Mouse (Mus musculus): ENCODE results near the gene Snorc. TPM values are rescaled to one million over a fixed set of nuclear protein-coding genes. Genes with fewer than 3 reads are reported as not detected.

The Snorc gene
- total RNA-seq, 2 experiments from 2014 or later, result not detected

DNA sequence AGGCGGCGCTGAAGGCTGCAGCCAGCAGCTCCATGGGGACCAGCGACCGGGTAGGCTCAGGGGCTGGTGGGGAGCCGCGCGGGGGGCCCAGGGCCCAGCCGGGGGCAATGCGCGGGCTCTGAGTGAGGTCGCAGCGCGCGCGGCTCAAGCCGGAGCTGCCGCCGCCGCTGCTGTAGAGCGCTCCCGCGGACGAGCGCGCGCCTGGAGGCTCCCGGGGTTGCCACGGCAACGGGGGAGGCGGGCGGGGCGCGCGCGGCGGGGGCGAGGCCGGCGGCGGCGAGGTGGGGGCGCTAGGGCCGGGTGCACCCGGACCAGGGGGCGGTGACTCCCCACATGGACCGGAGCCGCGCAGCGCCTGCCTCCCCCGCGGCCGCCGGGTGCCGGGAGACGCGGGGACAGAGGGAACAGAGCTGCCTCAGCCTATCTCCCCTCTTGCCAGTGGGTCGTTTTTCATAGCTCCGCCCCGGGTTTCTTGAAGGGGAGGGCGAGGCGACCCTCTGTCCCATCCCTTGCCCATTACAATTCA is 40.2 kb downstream of the Snorc start:
- peak; percentile 58 for DNase-seq (ENCODE audit: low spot score in 2 of 2)

DNA sequence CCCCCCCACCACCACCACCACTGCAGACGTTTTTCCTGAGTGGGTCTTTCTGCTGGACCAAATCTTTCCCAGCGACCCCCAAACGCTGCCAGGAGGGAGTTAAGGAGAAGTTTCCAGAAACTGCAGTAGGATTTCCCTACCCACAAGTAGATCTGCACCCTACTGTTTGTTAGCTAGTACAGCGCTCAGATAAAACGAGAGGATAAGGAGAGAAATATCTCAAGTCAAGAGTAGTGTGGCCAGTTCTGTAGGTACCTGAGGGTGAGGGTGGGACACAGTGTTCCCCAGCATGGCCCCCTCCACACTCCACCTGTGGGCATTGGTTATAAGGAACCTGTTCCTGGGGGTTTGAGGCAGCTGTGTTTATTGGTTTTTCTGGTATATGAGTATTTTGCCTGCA is 40.8 kb downstream of the Snorc start:
- no peak for DNase-seq (ENCODE audit: low spot score in 2 of 2)

DNA sequence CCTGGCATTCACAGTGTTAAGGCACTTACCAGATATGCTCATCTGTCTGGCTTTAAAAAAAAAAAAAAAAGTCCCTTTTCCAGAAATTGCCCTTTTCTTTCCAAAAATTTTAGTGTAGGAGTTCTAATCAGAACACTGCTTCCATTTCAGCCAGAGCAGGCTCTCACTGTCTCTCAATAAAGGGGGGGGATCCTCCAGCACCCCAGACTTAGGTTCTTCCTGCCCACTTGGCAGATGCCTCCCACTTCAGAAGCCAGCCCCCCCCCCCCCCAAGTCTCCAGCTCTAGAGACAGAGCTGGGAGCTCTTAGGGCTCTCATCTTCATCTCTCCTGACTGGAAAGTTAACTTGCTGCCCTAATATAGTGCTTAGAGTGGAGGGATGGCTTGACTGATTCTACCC is 50.4 kb downstream of the Snorc start:
- no peak for DNase-seq (ENCODE audit: low spot score in 2 of 2)

DNA sequence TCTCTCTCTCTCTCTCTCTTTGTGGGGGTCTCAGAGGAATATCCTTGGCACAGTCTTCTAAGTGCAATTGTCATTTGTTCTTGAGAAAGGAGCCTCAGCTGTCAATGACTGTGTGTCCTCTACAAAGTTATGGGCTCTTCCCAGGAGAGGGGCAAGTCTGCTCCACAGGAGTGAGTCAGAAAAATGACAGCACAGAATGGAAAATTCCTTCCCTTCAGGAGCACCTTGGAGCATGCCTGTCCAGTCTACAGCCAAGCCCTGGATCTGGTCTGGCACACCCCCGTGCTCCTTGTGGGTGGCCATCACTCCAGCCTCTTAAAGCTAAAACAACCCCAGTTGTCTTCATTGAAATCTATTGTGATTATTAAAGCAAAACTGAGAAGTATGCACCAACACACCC is 51.5 kb downstream of the Snorc start:
- no peak for DNase-seq (ENCODE audit: low spot score in 2 of 2)

DNA sequence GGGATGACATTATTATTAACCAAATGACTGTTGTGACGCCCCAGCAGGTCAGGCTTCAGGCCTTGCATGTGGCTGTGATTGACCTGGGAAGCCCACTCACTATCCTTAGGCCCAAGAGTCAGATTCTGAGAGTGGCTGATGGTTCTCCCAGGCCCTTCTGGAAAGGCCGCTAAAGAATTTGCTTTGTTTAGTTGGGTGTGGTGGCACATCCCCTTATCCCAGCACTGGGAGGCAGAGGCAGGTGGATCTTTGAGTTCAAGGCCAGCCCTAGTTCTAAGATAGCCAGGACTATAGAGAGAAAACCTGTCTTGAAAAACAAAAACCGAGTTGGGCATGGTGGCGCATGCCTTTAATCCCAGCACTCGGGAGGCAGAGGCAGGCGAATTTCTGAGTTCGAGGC is 55.0 kb downstream of the Snorc start:
- no peak for DNase-seq (ENCODE audit: low spot score in 2 of 2)

Other genes with a start within 250 kb of the Snorc start
- gene Efhd1, start 205.9 kb upstream of the Snorc start, total RNA-seq (2021), result 1 to 10 TPM; 5.4 to 6.8 TPM
- gene Gigyf2, start 143.3 kb upstream of the Snorc start, total RNA-seq (2021), result 10 to 100 TPM; 83.6 to 85.5 TPM
- 10 to 100 TPM in 1 of 2 experiments, 1 to 10 TPM in 1; 1.0 to 14.5 TPM for gene Kcnj13, start 75.5 kb upstream of the Snorc start, total RNA-seq (2021)
- under 1 TPM in 1 of 2 experiments, not detected in 1; 0.30 TPM for gene Neu2, start 39.6 kb downstream of the Snorc start, total RNA-seq (2021)
- 10 to 100 TPM; 60.3 to 71.2 TPM for gene Ngef, start 103.6 kb downstream of the Snorc start, total RNA-seq (2021)
- gene Inpp5d, start 150.0 kb downstream of the Snorc start, total RNA-seq (2021), result 10 to 100 TPM; 21.0 to 21.3 TPM

All from layer of hippocampus, postnatal 14 days (tissue).